Mouse (Mus musculus) heart, adult 11 months (tissue): ENCODE measurements around the gene Stat5b.

ENCODE experiments used
- DNase-seq: peaks from one replicate; pipeline ENCODE4 v3.0.0; 2022

Stat5b gene

DNA sequence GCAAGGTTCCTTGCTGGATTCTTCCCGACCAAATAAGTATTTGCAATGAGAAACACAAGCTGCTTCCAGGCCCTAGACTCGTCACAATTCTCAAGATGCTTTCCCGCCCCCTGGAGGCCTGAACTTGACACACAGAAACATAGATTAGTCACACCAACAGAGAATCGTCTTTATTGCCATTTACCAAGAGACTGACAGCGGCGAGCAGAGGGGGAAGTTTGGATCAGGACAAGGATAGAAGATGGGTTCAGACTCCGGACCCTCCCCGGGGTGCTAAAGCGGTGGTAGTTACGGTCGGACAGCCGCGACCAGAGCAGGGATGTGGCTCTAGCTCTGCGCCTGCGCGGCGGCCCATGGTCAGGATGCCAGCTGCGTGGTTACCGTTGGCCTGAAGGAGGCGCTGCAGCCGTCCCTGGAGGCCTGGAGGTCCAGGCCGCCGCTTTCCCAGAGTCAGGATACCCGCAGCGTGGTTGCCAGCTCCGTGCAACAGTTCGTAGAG is 88.9 kb downstream of the Stat5b start:
- DNase-seq, result peak; percentile 99

GRCm38 (mm10) chr11:100759611-100760233 is 90.8 kb downstream of the Stat5b start, which contains the start of gene Kcnh4:
Gene Kcnh4 (minus strand): TSS chr11:100759942.
- DNase-seq, result peak; percentile 95

DNA sequence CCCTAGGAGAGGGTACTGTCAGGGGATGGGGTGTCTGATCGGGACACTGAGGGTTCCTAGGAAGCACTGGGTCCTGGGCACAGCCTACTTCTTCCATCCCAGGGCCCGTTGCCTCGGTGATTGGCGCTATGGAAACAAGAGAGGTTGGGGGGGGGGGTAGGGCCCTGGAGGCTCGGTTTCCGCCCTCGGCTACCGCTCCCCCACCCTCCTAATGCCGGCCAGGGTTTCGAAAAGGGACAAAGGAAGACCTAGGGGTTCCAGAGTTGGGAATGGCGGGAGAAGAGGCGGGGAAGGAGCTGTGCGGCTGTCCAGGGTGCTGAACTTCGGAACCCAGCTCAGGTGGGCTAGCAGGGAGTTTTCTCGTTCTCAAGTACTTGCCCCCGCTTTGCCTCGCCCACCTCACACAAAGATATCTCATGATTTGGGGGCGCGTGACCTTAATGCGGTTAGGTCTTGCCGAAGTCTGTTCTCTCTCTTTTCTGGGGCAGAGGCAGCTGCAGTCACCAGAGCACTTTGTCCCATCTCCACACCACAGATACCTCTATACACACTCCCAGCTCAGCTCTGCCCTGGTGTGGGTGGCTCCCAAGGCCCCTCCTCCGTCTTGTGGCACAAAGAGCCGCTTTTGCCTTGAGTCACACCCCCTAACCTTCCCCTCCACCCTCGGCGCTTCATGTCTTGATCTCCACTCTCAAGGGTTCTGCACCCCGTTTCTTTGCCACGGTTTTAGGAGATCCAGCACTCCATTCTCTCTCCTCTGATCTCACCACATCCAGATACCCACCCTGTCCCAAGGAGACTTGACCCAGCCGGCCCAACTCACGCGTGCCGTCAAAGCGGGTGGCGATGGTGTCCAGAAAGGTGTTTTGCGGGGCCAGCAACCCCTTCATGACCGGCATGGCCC is 91.6 kb downstream of the Stat5b start:
- peak; percentile 88 for DNase-seq

DNA sequence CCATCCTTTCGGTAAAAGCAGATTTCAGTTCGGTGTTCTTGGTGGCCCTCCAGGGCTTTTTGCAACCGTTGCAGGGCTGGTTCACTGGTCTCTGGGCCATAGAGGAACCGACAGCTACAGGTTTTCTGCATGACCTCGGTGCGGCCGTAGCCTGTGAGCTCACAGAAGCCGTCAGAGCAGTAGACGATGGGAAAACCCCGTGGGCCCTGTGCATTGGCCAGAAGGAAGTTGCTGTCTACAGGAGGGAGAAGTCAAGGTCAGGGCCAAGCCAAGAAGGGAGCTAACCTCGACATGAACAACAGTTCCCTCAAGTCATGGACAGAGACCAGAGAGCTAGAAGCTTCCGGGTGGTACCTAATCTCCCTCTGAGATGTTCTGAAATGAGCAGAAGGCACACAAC is 93.0 kb downstream of the Stat5b start:
- DNase-seq, result peak; percentile 86

GRCm38 (mm10) chr11:100756476-100756875 is 94.0 kb downstream of the Stat5b start:
- no peak for DNase-seq

DNA sequence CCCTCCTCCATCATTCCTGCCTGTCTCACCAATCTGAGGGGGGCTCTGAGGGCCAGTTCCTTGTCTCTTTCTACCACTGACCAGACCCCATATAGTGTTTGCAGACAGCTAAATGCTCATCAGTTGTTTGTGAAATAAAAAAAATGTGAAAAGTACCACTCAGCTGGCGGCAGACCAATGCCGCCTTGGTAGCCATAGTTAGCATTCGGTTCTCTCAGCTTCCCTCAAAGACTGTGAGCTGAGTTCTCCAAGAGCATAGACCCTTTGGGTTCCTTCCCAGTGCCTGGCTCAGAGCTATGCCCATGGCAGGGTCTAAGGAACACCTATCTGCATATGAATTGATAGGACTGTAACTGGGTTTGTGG is 95.8 kb downstream of the Stat5b start:
- no peak for DNase-seq

GRCm38 (mm10) chr11:100754021-100754692 is 96.4 kb downstream of the Stat5b start:
- peak; percentile 87 for DNase-seq

DNA sequence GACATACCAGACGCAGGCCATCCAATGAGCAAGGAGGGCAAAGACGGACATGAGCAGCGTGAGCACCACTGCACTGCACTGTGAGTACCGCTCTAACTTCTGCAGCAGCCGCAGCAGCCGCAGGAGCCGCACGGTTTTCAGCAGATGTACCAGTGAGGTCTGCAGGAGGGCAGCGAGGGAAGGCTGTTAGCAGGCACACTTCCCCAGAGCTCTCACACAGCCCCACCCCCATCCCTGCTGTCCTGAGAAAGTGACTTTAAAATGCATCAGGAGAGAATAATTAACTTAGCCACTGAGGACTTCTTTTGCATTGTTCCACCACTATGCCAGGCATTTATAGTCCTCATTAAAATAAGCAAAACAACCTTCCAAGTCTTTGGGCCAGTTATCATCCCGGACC is 98.2 kb downstream of the Stat5b start:
- no peak for DNase-seq

DNA sequence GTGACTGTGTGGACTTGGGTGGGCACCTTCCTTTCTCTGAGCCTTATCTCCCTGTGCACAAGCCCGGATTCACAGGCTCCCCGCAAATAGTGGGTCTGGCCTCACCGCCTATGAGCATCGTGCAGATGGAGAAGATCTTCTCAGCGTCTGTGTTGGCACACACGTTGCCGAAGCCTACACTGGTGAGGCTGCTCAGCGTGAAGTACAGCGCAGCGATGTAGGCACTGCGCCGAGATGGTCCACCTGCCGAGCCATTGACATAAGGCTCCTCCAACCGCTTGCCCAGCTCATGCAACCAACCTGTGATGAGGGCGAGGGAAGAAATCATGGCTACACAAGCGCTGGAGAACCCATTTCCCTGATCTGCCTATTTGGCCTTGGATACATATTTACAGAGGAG is 100.4 kb downstream of the Stat5b start:
- DNase-seq, result no peak

DNA sequence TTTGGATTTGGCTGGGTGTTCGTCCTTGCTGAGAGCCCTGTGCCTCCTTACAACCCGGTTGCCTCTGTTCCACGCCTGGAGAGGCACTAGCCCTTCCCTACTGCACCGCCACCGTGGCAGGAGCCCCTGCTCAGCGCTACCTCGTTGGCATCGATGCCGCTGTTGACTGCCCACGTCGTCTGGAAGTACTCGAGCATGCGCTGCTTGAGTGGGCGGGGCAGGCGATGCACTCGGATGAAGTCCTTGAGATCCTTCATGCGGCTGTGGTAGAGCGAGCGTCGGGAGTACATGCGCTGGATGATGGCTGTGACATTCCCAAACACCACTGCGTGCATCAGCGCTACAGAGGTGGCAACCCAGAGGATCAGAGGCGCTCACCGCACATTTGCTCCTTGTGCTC is 101.1 kb downstream of the Stat5b start:
- DNase-seq, result no peak

GRCm38 (mm10) chr11:100748620-100749019 is 101.9 kb downstream of the Stat5b start:
- no peak for DNase-seq

GRCm38 (mm10) chr11:100747114-100747513 is 103.4 kb downstream of the Stat5b start:
- no peak for DNase-seq

GRCm38 (mm10) chr11:100746546-100746945 is 104.0 kb downstream of the Stat5b start:
- DNase-seq, result no peak

DNA sequence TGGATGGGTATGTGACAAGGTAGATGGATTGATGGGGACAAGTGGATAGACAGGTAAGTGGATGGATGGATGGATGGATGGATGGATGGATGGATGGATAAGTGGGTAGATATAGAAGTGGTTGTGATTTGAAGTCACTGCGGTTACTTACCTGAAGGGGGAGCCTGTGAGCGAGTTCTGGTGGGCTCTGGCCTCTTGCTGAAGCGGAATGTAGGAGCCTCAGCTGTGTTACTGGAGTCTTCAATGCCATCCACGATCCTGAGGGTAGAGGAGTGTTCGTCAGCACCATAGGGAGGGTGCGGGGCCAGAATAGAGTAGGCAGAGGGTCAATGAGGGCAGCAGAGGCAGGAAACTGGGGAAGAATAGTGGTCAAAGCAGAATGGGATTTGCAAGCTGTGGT is 105.4 kb downstream of the Stat5b start:
- no peak for DNase-seq

DNA sequence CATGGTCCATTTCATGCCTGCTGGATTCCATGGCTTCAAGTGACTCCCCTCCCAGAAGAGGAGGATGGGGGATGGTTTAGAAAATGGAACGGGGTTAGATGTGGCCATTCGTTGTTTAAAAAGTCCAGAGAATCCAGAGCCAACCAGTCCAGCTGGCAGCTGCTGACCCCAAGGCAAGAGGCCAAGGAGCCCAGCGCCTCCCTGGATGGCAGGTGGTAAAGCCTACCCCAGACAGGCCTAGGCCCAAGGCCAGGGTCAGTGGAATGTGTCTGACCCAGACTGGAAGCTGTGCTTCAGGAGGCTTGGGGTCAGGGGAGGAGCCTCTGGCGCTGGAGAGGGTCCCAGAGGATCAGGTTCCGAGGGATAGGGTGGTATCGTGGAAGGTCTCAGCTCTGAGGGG is 109.2 kb downstream of the Stat5b start:
- peak; percentile 94 for DNase-seq

DNA sequence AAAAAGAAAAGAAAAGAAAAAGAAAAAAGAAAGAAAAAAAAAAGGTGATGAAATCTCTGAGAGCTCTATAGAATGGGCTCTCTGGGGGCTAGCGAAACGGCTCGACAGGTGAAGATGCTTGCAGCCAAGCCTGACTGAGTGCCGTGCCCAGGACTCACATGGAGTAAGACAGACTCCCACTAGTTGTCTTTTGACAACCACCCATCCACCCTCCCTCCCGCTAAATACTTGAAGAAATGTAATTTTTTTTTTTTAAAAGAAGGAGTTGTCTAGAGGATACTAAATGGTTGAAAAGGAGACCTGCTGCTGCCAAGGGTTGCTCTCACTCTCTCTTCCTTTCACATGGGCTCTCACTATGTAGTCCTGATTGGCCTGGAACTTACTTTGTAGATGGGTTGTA is 111.8 kb downstream of the Stat5b start:
- DNase-seq, result no peak

GRCm38 (mm10) chr11:100738066-100738604 is 112.4 kb downstream of the Stat5b start, which contains the start of gene Rab5c:
Gene Rab5c (minus strand): TSS chr11:100738215.
- DNase-seq, result peak; percentile 100

DNA sequence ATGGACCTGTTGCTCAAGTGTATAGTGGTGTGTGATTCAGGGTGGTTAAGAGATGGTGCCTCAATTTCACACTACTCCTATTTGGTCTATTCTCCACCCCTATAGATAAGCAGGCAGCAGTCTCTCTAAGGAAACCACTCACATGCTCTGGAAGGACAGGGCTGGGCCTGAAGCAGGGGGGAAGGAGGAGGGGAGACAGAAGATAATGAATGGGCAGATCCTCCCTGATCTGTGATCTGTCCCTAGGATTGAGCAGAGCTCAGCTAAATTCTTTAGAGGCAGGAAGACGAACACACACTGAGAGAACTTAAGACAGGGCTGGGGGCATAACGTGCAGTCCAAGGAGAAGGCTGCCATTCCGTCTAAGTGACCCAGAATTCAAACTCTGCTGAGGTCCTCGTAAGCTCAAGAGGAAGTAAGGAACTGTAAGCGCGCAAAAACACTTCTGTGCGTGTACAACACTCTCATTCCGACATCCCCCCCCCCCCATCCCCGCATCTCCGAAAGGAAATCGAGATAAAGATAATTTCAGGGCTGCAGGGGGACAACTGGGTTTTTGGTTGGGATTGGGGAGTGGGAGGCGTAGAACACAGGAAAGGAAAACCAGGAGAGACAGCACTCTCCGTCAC is 113.3 kb downstream of the Stat5b start:
- no peak for DNase-seq

- DNase-seq, result no peak
Measured at GRCm38 (mm10) chr11:100736746-100737080, 113.8 kb downstream of the Stat5b start.

DNA sequence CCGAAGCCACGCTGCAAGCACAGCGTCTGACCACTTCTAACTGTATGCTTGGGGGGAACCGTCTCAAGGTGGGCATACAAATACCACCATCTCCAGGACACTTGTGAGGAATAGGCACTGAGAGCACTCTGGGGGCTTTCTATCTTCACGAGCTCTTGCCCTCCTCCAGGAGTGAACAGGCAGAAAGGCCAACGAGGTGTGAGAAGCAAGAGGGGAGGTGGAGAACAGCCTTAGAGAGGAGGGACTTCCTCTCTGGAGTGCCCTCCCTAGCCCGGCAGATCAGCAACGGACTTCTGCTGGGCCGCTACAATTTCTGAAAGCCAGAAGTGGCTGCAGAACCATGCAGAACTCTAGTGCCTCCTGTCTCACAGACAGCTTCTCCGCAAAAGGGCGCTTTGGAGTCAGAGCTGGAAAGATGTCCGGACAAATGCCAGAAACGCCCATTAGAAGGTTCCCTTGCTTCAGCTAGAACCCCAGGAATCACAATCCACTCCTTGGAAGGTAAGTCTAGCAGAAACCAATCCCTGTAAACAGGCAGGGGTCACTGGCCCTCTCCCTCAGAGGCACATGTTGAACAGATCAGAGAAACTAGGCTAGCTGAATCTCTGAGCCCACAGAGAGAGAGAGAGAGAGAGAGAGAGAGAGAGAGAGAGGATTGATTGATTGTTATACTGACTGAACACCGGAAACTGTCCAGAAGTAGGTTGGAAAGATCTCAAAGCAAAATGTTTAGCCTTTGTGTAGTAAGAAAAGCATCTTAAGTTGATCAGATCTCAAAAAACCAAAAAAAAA is 114.4 kb downstream of the Stat5b start:
- DNase-seq, result no peak

GRCm38 (mm10) chr11:100735134-100735865 is 115.2 kb downstream of the Stat5b start:
- DNase-seq, result no peak
